Mouse (Mus musculus): ENCODE data around the gene Ttyh3.

The Ttyh3 gene

DNA sequence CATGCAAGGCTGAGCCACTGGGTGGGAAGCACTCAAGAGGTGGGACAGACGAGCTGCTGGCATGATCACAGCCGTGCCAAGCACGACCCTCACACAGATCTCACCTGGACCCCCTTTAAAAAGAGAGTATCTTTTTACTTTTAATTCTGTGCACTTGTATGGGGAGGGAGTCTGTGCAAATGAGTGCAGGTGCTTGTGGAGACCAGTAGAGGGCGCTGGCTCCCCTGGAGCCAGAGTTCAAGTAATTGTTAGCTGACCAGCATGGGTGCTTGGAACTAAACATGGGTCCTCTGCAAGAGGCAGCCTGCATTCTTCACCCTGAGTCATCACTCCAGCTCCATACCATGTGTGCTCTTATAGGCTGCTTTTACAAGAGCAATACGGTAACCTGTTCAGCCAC is 21.3 kb downstream of the Ttyh3 start:
- no peak for DNase-seq

DNA sequence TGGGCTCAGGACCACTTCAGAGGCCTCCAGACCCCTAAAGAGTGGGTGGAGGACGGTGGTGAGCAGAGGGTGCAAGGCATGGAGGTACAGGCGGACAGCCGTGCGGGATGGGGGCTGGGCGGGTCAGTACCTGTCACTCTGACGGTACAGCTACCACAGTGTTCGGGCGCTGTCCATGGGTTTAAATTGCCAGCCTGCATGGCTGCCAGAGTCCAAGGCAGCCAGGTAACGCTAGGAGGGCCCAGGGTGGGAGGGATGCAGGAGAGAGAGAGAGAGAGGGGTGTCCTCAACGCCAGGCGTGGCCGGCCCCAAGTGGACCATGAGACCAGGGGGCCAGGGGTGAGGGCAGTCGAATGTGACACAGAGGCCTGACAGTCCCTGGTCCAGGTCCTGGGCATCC is 23.9 kb downstream of the Ttyh3 start:
- no peak for DNase-seq

DNA sequence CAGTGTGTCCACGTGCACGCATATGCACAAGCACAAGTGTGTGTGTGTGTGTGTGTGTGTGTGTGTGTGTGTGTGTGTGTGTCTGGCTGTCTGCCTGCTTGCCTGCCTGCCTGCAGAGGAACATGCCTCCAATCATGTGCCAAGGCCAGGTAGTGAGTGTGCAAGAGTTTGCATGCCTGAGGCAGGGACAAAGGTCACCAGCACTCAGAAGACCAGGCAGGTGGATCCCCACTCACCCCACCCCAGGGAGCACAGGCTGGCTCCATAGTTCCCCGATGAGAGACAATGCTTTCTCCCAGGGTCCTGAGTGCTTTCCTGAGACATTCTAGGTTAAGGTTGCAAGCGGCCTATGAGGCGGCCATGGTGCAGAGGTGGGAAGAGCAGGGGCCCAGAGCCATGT is 24.6 kb downstream of the Ttyh3 start:
- DNase-seq, result no peak

DNA sequence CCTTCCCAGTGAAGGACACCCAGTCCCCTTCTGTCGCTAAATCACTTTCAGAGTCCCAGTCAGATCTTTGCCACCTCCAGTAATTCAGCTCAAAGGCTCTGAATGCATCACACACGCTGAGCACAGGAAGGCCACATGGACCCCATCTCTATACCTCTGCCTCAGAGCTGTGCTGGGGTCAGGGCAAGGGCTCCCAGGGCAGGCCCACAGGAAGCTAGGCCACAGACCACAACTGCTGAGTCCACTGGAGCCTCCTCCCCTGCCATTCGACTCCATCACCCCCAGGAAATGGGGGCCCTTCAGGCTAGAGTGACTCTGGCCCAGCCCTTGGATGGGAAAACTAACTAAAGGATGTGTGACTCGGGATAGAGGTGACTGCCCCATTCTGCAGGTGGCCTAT is 25.0 kb downstream of the Ttyh3 start:
- no peak for DNase-seq

DNA sequence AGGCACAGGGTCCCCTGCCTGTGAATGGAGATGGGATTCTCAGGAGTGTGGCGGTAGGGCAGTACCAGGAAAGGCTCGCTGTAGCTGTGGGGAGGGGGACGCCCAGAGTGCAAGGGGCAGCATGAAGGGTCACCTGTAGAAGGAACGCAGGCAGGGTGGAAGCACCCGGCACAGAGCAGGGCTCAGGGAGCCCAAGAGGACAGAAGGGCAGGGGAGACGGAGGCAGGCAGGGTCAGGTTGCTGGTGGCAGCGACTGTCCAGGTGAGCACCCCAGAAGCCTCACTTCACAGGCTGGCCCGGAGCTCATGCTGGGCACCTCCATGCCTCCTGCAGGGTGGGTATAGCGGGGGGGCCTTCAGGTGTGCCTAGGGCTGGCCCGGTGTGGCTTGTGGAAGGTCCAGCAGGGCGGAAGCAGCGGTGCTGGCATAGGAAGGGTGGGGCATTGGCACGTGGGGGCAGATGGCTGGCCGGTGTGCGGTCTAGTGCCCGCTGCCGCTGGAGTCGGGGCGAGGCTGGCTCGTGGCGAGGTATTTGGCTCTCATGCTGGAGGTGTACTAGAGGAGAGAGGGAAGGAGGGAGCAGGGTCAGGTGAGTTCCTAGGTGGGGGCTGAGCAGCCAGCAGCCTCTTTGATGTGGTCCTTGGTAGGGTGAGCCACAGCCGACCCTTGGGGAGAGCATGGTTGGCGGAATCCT is 25.7 kb downstream of the Ttyh3 start:
- DNase-seq, result no peak

DNA sequence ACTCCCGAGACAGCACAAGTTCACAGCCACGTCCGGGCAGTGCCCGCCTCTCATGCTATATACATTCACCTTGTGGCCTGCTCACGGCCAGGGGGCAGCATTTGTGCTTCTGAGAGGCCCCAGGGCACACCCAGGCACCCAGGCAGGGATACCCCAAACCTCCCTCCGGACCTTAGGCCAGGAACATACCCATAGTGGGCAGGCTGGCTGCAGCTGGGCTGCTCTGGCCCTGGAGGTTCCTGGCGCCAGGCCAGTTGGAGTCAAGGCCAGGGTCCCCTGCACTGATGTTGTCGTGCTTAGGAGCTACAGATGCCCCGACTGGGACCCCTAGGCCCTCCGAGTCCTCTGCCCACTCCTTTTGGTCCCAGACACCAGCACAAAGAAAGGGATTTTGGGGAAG is 27.3 kb downstream of the Ttyh3 start:
- no peak for DNase-seq

DNA sequence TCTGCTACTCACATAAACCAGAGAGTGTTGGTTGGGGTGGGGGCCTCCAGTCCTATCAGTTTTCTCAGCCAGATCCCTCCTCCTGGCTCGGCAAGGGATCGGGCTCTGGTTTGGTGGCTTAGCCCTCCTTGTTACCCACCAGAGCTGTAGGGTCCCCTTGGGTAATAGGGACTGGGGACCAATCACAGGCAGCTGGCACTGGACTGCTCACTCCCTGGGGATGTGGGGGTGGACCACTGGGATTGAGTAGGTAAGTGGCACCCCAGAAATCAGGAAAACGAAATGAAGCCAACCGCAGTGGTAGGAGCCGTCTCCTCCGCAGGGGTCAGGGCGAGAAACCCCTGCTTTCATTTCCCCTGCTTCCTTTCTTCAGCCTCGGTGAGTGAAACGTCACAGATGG is 27.7 kb downstream of the Ttyh3 start:
- DNase-seq, result no peak

DNA sequence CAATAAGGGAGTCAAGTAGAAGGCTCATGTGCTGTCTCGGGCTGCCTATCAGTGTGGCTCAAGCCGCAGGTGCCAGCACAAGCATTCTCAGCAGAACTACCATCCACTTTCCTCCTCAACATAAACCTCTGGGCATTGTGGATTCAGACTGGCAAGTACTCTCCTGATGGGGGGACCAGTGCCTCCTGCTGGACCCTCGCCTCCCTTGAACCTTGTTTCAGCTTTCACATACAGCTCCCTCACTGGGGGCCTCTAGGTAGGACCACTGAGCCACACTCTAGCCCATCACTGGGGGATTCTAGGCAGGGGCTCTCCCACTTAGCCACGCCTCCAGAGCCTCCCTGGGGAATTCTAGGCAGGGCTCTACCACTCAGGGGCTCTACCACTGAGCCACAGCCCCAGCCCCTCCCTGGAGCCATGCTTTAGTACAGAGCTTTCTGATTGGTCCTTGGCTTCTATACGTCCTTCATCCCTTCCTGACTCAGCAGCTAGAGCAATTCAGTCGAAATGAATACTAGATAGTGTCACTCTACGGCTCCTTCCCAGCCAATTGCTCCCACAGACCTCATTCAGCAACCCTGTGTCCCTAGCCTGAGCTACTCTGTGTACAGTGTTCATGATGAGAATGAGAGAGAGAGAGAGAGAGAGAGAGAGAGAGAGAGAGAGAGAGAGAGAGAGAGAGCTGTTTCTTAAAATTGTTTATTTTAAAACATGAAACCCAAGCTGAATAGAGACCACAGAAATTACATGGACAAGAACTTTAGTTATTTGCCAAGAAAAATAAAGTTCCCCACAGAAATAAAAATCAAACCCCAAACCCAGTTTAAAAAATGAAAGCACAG is 28.7 kb downstream of the Ttyh3 start:
- DNase-seq, result no peak

DNA sequence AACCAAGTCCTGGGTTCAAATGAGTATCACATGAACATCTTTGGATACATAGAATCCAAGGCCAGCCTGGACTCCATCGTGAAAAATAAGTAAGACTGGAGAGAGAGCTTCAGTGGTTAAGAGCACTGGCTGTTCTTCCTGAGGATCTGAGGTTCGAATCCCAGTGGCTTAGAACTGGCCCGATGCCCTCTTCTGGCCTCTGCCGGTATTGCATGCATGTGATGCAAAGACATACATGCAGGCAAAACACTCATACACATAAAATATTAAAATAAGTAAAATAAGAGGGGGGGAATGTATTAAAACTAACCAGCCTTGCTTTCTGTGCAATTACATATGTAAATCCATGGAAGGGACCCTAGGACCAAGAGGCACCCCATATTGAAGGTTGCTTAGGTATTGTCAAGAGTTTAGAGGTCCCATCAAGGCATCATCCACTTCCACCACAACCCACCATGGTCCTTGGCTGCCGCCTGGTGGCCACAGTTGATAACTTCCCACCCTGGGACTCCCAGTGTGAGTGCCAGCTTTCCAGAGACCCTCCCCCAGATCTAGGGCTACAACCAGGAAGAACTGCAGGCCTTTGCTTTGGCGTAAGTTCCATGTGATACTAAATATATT is 29.6 kb downstream of the Ttyh3 start:
- DNase-seq, result peak; percentile 51

DNA sequence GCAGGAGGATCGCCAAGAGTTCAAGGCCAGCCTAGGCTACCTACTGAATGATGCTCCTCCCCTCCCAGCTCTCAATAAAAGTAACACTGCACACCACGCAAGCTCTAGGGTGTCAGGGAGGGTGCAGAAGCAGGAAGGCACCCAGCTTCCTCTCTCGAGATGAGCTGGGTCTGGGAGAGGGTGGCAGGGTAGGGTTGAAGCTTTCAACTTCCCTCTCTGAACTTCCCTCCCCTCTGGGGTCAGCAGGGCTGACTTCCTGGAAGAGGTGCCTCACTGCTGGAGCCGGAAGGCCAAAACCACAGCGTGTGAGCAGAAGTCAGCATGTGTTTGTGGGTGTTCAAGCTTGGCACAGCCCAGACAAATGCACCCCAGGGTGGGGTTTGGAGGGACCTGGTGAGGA is 31.1 kb downstream of the Ttyh3 start:
- peak; percentile 56 for DNase-seq

DNA sequence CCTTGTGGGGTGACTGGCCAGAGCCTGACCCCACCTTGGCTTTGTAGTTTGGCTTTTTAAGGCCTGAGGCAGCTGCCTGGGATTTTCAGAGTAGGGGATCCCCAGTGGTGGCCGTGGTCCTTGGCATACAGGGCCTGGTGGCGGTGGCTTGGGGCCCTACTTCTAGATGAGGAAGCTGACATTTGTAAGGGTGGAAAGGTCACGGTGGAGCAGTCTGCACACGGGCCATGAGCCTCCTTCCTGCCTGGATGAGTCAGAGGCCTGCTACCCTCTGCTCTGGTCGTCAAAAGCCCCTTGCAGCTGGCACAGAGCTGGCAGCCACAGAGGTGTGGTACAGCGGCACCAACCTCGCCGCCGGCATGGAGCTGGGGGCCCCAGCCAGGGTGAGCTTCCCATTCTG is 32.1 kb downstream of the Ttyh3 start:
- no peak for DNase-seq

DNA sequence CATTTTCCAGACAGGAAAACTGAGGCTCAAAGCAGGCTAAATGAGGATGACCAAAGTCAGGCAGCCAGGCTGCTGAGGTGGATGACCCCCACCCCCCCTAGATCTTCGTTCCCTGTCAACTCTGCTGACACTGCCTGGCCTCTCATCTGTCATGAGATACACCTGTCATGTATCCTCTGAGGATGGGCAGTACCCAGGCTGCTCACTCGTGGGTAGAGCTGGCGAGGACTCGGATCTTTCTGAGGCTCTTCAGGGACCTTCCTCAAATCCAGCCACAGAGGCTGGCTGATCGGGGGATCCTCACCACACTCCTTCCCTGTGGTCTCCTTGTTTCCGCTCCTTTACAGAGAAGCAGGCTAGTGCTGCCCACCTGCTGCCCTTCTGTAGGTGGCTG is 32.7 kb downstream of the Ttyh3 start:
- no peak for DNase-seq

DNA sequence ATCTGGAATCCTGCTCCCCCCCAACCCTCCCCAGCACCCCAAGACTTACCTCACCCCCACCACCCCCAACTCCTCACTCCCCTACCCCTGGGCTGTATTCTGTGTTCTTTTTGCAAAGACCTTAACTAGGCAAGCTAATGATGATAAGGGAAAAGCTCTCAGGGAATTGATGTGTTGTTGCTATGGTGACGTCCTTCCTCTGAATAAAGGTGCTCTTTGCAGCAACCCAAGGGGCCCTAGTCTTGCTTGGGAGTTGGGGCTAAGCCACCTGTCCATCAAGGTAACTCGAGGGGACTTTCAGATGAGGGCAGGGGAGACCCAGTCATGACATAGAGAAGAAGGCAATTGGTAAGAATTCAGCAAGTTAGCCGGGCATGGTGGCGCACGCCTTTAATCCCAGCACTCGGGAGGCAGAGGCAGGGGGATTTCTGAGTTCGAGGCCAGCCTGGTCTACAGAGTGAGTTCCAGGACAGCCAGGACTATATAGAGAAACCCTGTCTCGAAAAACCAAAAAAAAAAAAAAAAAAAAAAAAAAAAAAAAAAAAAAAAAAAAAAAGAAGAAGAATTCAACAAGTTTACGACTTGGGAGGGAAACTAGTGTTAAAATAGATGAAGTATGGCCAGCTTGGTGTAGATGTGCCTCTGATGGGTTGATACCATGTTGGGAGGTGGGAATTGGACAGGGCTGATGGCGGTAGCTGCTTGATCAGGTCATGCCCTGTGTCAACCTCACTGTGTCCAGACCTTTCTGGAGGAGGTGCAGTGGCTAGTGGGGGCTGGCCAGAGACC is 33.3 kb downstream of the Ttyh3 start:
- no peak for DNase-seq

DNA sequence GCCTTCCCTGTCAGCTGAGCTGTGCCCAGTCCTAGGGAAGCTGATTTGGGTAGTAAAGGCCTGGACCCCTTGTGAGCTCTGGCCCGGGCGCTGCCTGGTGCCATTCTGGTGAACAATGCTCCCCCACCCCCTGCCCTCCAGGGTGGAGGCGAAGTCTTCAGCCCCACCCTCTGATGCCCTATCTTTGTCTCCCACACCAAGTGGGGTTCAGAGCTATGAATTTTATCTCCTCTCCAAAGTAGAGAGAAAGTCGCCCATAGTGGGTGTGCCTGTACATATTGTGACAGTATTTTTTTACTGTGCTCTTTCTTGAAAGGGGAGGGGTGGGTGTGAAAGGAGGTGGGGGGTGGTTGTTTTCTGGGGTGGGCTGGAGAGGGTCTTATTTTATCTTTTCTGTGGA is 34.0 kb downstream of the Ttyh3 start:
- DNase-seq, result no peak

DNA sequence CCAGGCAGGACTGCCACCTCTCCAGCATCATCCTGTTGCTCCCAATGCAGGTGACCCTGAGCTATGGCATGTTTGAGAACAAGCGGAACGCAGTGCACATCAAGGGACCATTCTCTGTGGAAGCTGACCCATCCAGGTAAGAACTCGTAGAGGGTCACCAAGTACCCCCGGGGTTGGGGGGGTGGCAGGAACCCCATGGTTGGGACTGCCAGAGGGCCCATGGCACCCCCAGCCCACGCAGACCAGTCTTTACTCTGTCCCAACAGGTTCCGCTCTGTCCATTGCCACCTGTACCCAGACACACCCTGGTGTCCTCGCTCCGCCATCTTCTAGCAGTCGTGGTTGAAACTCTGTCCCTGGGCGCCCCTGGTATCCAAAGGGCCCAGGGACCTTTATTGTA is 34.7 kb downstream of the Ttyh3 start:
- no peak for DNase-seq

DNA sequence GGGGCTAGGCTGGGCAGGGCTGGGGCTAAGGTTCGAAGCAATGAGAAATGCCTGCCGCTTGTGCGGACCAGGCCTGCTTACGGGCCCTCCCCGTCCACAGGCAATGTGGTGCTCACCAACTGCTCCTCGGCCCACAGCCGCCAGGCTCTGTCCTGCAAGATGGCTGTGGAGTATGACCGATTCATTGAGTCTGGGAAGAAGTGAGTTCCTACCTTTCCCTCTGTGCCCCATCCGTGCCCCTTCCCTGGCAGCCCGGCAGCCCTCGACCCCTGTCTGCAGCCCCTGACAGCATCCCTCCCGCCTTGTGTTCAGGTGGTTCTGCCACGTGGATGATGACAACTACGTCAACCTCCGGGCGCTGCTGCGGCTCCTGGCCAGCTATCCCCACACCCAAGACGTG is 36.6 kb downstream of the Ttyh3 start:
- no peak for DNase-seq

DNA sequence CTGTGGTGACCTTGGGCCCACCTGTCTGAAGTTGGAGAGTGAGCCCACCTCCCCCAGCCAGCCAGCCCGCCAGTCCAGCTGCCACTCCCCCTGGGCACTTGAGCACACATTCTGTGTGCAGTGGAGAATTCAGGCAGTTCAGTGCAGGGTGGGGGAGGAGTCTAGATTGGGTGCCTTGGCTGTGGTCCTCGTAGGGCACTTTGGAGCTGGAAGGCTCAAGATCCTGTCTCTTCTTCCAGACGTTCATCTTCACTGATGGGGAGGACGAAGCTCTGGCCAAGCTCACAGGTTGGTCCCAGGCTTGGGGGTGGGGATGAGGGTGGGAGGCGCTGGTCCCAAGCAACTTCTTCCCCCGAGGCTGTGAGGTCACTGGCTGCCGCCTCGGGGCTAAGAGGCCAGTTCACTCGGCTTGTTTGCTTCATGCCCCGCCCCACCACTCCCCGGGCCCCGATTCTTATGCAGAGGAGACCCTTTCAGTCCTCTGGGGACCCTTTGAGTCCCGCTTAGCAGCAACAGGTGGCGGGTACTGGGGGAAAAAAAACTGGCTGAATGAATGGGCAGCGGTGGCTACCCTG is 37.1 kb downstream of the Ttyh3 start:
- DNase-seq, result no peak

DNA sequence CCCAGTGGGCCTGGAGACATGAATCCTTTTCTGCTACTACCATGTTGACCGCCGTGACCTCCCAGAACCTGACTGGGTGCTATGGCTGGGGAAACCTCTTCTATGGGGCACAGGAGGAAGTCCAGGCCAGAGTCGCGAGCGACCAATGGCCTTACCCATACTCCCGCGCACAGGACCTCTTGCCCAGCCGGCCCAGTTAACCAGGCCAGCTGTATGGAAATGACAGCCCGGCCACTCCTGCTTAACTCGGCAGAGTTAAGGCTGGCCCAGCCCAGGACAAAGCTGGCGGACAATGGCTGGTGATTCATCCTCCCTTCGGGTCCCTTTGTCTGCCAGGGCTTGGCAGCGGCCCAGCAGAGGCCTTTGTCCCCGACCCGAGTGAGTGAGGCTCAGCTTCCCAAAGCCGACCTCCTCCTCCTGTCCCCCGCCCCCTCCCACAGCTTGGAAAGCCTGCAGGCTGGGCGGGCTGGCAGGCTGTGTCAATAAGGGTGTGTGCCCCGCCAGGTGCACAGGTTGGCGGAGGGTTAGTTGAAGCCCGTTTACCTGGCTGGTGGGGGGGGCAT is 37.7 kb downstream of the Ttyh3 start:
- peak; percentile 61 for DNase-seq

DNA sequence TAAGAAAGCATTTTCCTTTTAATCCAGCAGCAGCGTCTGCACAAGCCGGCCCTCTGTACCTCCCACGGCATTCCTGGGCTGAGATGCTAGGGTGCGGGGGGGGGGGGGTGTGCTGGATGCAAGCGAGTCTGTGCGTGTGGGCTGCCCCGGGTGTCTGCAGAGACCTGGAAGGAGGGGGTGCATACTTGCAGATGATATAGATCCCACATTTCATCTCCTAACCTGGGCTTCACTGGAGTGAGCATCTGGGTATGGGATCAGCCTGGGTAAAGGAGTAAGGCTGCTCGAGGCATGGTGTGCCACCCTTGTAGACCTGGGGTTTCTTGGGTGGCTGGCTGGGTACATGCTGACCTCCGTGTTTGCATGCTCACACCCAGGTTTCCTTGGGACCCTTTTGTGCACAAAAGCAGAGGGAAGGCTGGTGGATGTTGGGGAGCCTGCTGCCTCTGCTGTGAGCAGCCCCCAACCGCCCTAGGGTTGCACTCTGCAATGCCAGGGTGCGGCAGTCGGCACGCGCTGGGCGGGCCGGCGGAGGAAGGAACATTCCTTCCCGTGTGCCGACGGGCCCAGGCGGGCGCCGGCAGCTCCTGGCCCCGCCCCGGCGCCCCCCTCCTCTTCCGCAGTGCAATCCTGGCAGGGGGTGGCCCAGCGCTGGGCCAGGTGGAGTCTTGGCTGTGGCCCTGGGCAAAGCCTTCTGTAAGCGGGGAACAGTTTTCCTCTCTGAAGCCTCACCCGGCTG is 38.4 kb downstream of the Ttyh3 start:
- no peak for DNase-seq

DNA sequence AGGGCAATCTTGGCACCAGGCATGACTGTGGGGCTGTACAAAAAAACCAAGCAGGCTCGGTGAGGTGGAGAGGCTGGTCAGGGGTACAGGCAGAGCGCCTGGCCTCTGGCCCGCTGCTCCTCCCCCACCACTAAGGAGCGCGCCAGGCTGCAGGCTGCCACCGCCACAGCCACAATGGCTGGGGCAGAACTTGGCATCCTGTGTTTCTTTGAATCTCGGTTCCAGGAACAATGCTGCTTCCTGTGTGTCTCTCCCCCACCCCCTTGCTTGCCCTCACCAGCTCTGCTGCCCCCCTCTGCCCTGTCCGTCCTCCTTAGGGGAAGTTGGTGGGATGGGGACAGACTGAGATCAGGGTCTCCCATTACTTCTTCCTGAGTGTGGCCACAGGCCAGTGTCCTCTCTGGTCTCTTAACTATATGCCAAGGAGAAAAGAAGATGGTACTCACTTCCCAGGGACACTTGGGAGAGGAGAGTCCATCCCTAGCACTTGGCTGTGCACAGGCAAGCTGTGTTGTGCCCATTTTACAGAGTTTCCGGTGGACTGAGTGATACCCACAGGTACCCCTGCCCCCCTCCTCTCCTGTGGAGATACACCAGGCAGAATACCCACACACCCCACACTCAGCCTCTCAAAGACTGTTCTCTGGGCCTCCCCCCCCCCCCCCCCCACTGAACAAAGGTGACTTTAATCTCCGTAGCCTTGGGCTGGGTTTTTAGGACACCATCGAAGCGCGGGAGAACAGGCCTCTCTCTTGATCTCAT is 39.1 kb downstream of the Ttyh3 start:
- DNase-seq, result no peak

DNA sequence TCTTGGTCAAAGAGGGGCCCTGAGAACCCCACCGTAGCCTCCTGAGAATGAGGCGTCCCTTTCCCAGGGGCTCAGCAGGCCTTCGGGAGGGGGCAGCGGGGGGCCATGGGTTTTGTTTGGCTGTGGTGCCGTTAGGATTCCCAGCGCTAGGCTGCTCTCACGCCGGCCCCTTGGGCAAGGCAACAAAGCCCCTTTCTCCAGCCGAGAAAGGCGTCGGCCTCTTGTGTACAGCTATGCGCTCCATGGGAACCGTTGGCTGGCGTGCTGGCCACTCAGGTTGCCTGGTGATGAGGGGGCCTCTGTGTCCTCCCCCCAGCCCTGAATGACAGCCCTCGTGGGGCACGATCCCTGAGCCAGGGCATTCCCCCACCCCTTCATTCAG is 40.2 kb downstream of the Ttyh3 start:
- no peak for DNase-seq
